Comparison of ENCODE assay signal across 9 mouse cellular contexts in the genomic region with DNA sequence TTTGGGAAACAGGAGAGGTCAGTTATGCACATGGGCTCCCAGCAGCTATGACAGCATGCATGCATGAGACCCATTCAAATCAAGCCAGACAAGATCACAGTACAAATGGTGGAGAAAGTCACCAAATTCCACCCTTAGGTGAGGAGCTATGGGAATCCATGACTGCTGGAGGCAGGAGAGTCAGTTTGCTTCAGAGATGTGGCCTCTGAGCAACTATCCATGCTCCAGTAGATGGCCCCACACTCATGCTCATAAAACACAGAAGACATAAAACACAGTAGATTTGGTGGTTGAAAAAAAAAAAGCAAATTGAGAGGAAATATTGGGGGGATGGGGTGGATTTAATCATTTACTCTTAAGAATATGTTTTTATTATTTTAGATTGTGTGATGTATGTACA.
A peak's percentile ranks its signal among the peaks of the same experiment; 100 is the strongest.
DNase-seq lines count a peak whose midpoint lies in the region; ATAC-seq and TF ChIP-seq lines count a peak whose summit lies in the region.
"Had no signal": no experiment of that assay in that cellular context is flagged by ENCODE, and none has a peak within 500 bp of the region (broad histone marks: within the 10 kb centered on the region; RNA-seq: fewer than 3 reads in every experiment).

No protein-coding gene starts in this region.

- no peak for TF ChIP-seq POLR2A in liver, adult 2 months (IDR thresholded peaks at IDR 0.05; ENCODE audit: extremely low read depth, insufficient read depth, low read length)

- no peak overlapping the region for H3K4me3 ChIP-seq in liver, adult 2 months (ENCODE audit: insufficient read depth, low read depth, low read length)
- H3K4me3 ChIP-seq in liver, embryonic 11.5 days (ENCODE audit: low read depth, low read length) = no peak overlapping the region
- H3K4me3 ChIP-seq: midbrain, embryonic 12.5 days had no signal

- TF ChIP-seq CTCF in liver, adult 2 months (IDR thresholded peaks at IDR 0.05; ENCODE audit: low read depth, low read length) = peak; percentile 35; the same call in 1 of the 2 replicates

- H3K4me2 ChIP-seq in liver, embryonic 11.5 days = no peak overlapping the region
- H3K4me2 ChIP-seq: midbrain, embryonic 12.5 days had no signal

- no peak overlapping the region for H3K9ac ChIP-seq in liver, adult 2 months (ENCODE audit: low read depth, low read length)
- H3K9ac ChIP-seq in liver, embryonic 11.5 days (ENCODE audit: low read depth, low read length) = no peak overlapping the region
- H3K9ac ChIP-seq: midbrain, embryonic 12.5 days had no signal

- no peaks in the 10 kb centered on the region for H3K9me3 ChIP-seq in liver, embryonic 11.5 days (ENCODE audit: control insufficient read depth, low read length)
- H3K9me3 ChIP-seq: midbrain, embryonic 12.5 days had no signal

- no peak overlapping the region for H3K27ac ChIP-seq in liver, adult 2 months (replicated peaks; ENCODE audit: insufficient read depth, low read depth, low read length)
- no peak overlapping the region for H3K27ac ChIP-seq in liver, embryonic 11.5 days (ENCODE audit: low read depth, low read length)
- H3K27ac ChIP-seq: midbrain, embryonic 12.5 days had no signal

- no peaks in the 10 kb centered on the region for H3K79me2 ChIP-seq in liver, adult 2 months (ENCODE audit: control insufficient read depth, insufficient read depth, low read length)

- DNase-seq in frontal cortex, postnatal 10 days (ENCODE audit: low spot score in 2 of 2) = no peak
- DNase-seq in liver, adult 2 months (ENCODE audit: extremely low read depth, low read depth, low spot score) = peak; percentile 34
- no peak for DNase-seq in liver, embryonic 11.5 days (ENCODE audit: low spot score)
- DNase-seq in adipocyte (ENCODE audit: low spot score) = peak; percentile 71
- peak; percentile 41 for DNase-seq in lung, postnatal 25 days (ENCODE audit: low spot score)
- no peak for DNase-seq in urinary bladder, postnatal 4 days (ENCODE audit: low spot score in 2 of 2)
- DNase-seq in urinary bladder, adult 18-20 months (ENCODE audit: low spot score in 2 of 2) = no peak

- no peaks in the 10 kb centered on the region for H3K27me3 ChIP-seq in liver, adult 2 months (ENCODE audit: control insufficient read depth, insufficient read depth, low read length)
- H3K27me3 ChIP-seq in liver, embryonic 11.5 days (replicated peaks; ENCODE audit: control insufficient read depth, insufficient read depth, low read length) = no peaks in the 10 kb centered on the region
- H3K27me3 ChIP-seq: midbrain, embryonic 12.5 days had no signal

- no peaks in the 10 kb centered on the region for H3K4me1 ChIP-seq in liver, adult 2 months (ENCODE audit: control insufficient read depth, insufficient read depth, low read length)
- H3K4me1 ChIP-seq in liver, embryonic 11.5 days (replicated peaks; ENCODE audit: control insufficient read depth, insufficient read depth, low read length) = no peaks in the 10 kb centered on the region

- peak; percentile 90 for ATAC-seq in frontal cortex, adult (ENCODE audit: low TSS enrichment)
- ATAC-seq in liver, embryonic 11.5 days (replicated peaks; ENCODE audit: low FRiP score) = no peak

- no peaks in the 10 kb centered on the region for H3K36me3 ChIP-seq in liver, adult 2 months (ENCODE audit: control insufficient read depth, insufficient read depth, low read length)
- H3K36me3 ChIP-seq in liver, embryonic 11.5 days (ENCODE audit: control insufficient read depth, insufficient read depth, low read length) = no peaks in the 10 kb centered on the region
- H3K36me3 ChIP-seq: midbrain, embryonic 12.5 days had no signal

Comparison
In these comparisons a context has a peak if more than half of its experiments do, and no peak if none do; other contexts are left out.
1. DNase-seq: peak in liver, adult 2 months (single experiment), adipocyte (single experiment) and lung, postnatal 25 days (single experiment); none in frontal cortex, postnatal 10 days (0 of 2), liver, embryonic 11.5 days (single experiment), urinary bladder, postnatal 4 days (0 of 2) and urinary bladder, adult 18-20 months (0 of 2).